Mouse (Mus musculus): Measurements from ENCODE around the gene Rsph9. TPM values are rescaled to one million over a fixed set of nuclear protein-coding genes. Genes with fewer than 3 reads are reported as not detected.

Rsph9 gene
- 1.5 and 2.6 TPM in 2 replicates for polyA plus RNA-seq (2015; fragmentation: Nextera tagmentation; extraction: Ambion mirVana)

DNA sequence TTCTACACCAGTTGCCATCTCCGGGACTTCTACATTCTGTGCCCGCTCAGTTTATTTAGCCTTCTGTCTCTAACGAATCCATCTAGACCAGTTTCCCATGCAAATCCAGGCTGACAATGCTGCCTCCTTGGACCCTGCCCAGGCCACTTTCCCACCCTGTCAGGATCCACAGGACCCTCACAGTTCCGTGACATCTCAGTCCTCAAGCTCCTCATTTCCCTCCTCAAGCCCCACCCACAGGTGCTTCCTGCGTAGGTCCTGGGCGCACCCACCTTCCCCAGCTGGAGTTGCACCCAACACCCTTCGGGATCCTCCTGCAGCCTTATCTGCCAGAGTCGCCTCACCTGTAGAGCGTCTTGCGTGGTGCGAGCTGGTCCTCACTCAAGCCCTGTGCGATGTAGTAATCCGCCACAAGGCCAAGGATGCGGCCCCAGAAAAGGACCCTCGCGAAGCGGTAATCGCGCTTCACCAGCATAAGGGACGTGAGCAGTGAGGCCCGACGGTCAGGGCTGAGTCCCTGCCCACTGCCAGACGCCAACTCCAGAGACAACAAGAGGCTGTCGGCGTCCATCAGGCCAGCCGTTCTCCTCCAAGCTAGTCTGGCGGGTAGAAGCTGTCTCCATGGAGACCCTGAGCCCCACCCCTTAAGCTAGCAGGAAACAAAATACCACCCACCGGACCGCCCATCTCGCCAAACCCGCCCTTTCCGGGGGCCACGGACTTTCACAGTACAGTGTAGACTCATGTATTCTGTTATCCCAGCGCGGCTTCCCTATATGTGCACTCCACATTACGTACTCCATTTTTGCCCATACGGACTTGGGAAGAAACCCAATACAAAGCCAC is at the start of gene Rsph9:
Rsph9 (minus strand) TSS at position 639 of the 846 bp plus-strand sequence.

DNA sequence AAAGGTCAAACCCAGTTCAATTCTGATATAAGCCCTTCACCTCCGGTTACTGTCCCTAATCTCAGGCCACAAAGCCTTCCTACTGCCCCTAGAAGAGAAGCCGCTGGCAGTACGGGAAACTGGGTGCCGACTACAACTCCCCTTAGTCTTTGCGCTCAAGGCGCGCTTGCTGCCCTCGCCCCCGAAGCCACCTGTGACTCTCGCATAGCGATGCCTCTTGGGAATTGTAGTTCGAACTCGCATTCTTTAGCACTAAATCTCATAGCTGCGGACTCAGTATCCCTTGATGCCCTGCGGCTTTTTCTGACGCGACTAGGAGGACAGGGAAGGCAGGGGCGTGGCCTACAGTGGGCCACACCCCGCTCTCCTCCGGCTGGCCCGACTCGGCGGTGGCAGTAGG is 16.7 kb upstream of the Rsph9 start, which contains the start of gene Gtpbp2:
Gtpbp2 (plus strand) TSS at position 347 of the 400 bp plus-strand sequence.

DNA sequence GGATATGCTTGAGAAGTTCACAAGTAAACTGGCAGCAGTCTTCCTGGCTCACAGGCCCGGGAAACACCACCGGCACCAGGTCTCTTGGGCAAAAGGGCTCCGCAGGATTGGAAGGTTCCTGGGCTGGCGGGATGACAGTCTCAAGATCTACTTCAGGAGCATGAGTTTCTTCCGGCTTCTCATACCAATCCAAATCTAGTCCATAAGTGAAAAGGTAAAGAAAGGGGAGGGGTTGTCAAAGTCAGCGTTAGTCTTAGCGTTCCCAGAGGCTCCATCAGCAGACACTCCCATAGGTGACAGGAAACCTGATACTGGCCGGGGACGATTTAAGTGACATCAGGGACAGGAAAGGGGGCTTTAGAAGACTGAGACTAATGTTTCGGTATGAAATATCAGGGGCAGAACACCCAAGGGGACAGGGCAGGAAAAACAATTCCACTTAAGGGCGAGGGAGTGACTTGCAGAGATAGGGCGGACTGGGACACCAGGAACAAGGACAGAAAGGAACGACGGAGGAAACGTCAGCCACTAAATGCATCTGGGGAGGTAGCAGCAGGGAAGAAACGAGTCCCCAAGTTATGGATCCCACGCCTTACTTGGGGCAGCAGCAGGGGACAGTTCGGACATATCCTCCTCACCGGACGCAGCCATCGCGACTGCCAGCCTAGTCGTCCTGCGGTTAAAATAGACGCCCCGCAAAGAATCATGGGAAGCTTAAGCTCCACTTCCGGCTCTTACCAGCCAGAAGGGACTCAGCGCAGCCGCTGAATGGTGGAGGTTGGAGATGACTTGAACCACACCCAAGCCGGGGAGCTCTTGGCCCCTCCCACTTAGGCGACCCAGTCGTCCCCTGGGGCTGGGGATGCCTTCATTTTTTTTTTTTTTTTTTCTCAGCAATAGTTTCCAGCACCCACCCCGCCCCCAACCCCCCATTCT is 9.1 kb upstream of the Rsph9 start, which contains the start of gene Mad2l1bp:
Mad2l1bp (minus strand) TSS at position 707 of the 936 bp plus-strand sequence.

DNA sequence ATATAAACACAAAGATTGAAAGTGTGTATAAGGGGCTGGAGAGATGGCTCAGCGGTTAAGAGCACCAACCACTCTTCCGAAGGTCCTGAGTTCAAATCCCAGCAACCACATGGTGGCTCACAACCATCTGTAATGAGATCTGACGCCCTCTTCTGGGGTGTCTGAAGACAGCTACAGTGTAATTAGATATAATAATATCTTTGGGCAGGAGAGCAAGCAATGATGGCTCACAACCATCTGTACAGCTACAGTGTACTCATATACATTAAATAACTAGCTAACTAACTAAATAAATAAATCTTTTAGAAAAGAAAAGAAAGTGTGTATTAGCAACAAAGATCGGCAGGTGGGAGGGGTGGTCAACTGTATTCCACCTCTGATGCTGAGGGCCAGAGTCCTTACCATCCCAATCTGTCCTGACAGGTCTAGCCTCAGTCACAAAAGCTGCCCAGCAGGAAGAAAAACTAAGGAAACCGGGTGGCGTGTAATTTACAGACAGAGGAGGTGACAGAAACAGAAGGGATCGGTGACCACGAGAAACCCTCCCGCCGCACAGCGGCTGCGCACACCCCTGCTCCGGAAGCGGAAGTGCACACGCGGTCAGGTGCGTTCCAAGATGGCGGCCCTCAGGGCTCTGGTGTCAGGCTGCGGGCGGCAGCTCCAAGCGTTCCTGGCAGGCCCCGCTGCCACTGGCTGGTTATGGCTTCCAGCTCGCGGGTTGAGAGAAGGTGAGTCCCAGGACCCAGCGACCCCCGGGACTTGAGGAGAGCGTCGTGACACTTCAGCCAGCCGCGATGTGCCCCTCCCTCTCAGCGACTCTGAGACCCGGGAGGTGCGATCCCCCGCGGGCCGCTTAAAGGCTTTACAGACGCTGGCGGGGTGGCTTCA is 33.4 kb downstream of the Rsph9 start, which contains the start of gene Mrps18a:
Mrps18a (plus strand) TSS at position 585 of the 888 bp plus-strand sequence.

Other genes starting within 250 kb of the Rsph9 start
- 3.3 and 4.9 TPM in 2 replicates for gene Vegfa, start 111.8 kb downstream of the Rsph9 start, polyA plus RNA-seq (2015; fragmentation: Nextera tagmentation; extraction: Ambion mirVana)
- 126 and 133 TPM in 2 replicates for gene Mrps18a, start 33.2 kb downstream of the Rsph9 start, polyA plus RNA-seq (2015; fragmentation: Nextera tagmentation; extraction: Ambion mirVana)
- 26.5 and 27.4 TPM in 2 replicates for gene Mad2l1bp, start 9.3 kb upstream of the Rsph9 start, polyA plus RNA-seq (2015; fragmentation: Nextera tagmentation; extraction: Ambion mirVana)
- 19.9 and 22.5 TPM in 2 replicates for gene Gtpbp2, start 16.8 kb upstream of the Rsph9 start, polyA plus RNA-seq (2015; fragmentation: Nextera tagmentation; extraction: Ambion mirVana)
- gene Polh, start 58.4 kb upstream of the Rsph9 start, polyA plus RNA-seq (2015; fragmentation: Nextera tagmentation; extraction: Ambion mirVana): 9.0 and 9.6 TPM in 2 replicates
- gene Xpo5, start 58.6 kb upstream of the Rsph9 start, polyA plus RNA-seq (2015; fragmentation: Nextera tagmentation; extraction: Ambion mirVana): 10.1 and 10.3 TPM in 2 replicates
- gene Polr1c, start 103.8 kb upstream of the Rsph9 start, polyA plus RNA-seq (2015; fragmentation: Nextera tagmentation; extraction: Ambion mirVana): 31.5 and 31.7 TPM in 2 replicates
- 92.1 and 98.5 TPM in 2 replicates for gene Yipf3, start 103.9 kb upstream of the Rsph9 start, polyA plus RNA-seq (2015; fragmentation: Nextera tagmentation; extraction: Ambion mirVana)
- 0.44 and 0.71 TPM in 2 replicates for gene Lrrc73, start 109.3 kb upstream of the Rsph9 start, polyA plus RNA-seq (2015; fragmentation: Nextera tagmentation; extraction: Ambion mirVana)
- 40.6 and 41.4 TPM in 2 replicates for gene Tjap1, start 138.8 kb upstream of the Rsph9 start, polyA plus RNA-seq (2015; fragmentation: Nextera tagmentation; extraction: Ambion mirVana)
- gene Dlk2, start 153.2 kb upstream of the Rsph9 start, polyA plus RNA-seq (2015; fragmentation: Nextera tagmentation; extraction: Ambion mirVana): 3.2 and 3.7 TPM in 2 replicates
- 2.7 and 2.8 TPM in 2 replicates for gene Abcc10, start 184.1 kb upstream of the Rsph9 start, polyA plus RNA-seq (2015; fragmentation: Nextera tagmentation; extraction: Ambion mirVana)
- 4.8 and 5.7 TPM in 2 replicates for gene Zfp318, start 239.5 kb upstream of the Rsph9 start, polyA plus RNA-seq (2015; fragmentation: Nextera tagmentation; extraction: Ambion mirVana)

Measured in skeletal muscle tissue, postnatal 0 days (tissue).